Mouse (Mus musculus): Measurements from ENCODE around the gene Pan3.

DNA sequence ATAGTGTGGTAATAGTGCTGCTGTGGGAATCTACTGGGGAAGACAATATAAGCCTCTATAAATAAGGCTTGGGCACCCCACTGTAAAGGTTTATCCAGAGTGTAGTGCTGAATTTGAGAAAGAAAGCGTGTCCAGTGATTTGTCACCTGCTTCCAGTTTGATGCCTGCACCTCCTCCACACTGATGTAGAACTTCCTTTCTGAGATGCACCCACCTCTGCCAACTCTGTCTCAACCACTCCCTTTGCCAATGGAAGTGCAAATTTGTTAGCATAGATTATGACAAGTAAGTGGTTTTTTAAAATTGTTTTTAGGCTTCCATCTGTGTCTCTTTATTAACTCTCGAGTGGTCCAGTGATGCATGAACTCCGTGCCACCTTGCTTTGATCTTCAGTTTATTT is 33.3 kb downstream of the Pan3 start:
- TF ChIP-seq EP300 (IDR thresholded peaks at IDR 0.05; ENCODE audit: low read depth) (no peak), CTCF (IDR thresholded peaks at IDR 0.05; ENCODE audit: low read depth) (no peak)

Data from heart, postnatal 0 days (tissue).